Mouse (Mus musculus) kidney, adult 8-10 months (tissue): ENCODE results near the gene Stim2.

Experiments used
- DNase-seq, 2 experiments: peaks; one replicate each; pipeline ENCODE4 v3.0.0; 2022

Stim2 gene

GRCm38 (mm10) chr5:53995316-53995715 is 3.0 kb upstream of the Stim2 start:
- DNase-seq, result peak; percentile 82 to 83

- no peak for DNase-seq
Observed at GRCm38 (mm10) chr5:53996822-53997221, 1.5 kb upstream of the Stim2 start.

- peak; percentile 35 to 49 for DNase-seq
Observed at GRCm38 (mm10) chr5:53998743-53999460, 603 bp downstream of the Stim2 start.

GRCm38 (mm10) chr5:53999461-53999770 is 1.1 kb downstream of the Stim2 start:
- no peak for DNase-seq

- DNase-seq, result peak in 1 of 2 experiments; percentile 19
Observed at GRCm38 (mm10) chr5:53999831-54000230, 1.5 kb downstream of the Stim2 start.

GRCm38 (mm10) chr5:54001021-54001420 is 2.7 kb downstream of the Stim2 start:
- DNase-seq, result no peak

- DNase-seq, result peak; percentile 31 to 34
Observed at GRCm38 (mm10) chr5:54005111-54005864, 7.0 kb downstream of the Stim2 start.

GRCm38 (mm10) chr5:54005865-54006225 is 7.5 kb downstream of the Stim2 start:
- DNase-seq, result no peak

- DNase-seq, result no peak
Observed at GRCm38 (mm10) chr5:54006845-54007244, 8.5 kb downstream of the Stim2 start.

- no peak for DNase-seq
Observed at GRCm38 (mm10) chr5:54007617-54008016, 9.3 kb downstream of the Stim2 start.

GRCm38 (mm10) chr5:54013271-54013670 is 15.0 kb downstream of the Stim2 start:
- DNase-seq, result no peak

GRCm38 (mm10) chr5:54017143-54017542 is 18.8 kb downstream of the Stim2 start:
- DNase-seq, result no peak

- DNase-seq, result no peak
Observed at GRCm38 (mm10) chr5:54018856-54019255, 20.6 kb downstream of the Stim2 start.

- DNase-seq, result no peak
Observed at GRCm38 (mm10) chr5:54019546-54019945, 21.2 kb downstream of the Stim2 start.

GRCm38 (mm10) chr5:54024610-54025009 is 26.3 kb downstream of the Stim2 start:
- no peak for DNase-seq

GRCm38 (mm10) chr5:54025630-54026029 is 27.3 kb downstream of the Stim2 start:
- no peak for DNase-seq

GRCm38 (mm10) chr5:54033217-54033616 is 34.9 kb downstream of the Stim2 start:
- no peak for DNase-seq

- DNase-seq, result no peak
Observed at GRCm38 (mm10) chr5:54034680-54035079, 36.4 kb downstream of the Stim2 start.

GRCm38 (mm10) chr5:54038615-54039014 is 40.3 kb downstream of the Stim2 start:
- no peak for DNase-seq

GRCm38 (mm10) chr5:54040527-54040926 is 42.2 kb downstream of the Stim2 start:
- no peak for DNase-seq

GRCm38 (mm10) chr5:54042013-54042412 is 43.7 kb downstream of the Stim2 start:
- no peak for DNase-seq

- no peak for DNase-seq
Observed at GRCm38 (mm10) chr5:54045523-54045922, 47.2 kb downstream of the Stim2 start.

- no peak for DNase-seq
Observed at GRCm38 (mm10) chr5:54046432-54046831, 48.1 kb downstream of the Stim2 start.

GRCm38 (mm10) chr5:54049145-54049733 is 50.9 kb downstream of the Stim2 start:
- no peak for DNase-seq
